25 mouse cellular contexts compared by ENCODE assay signal in the genomic region with DNA sequence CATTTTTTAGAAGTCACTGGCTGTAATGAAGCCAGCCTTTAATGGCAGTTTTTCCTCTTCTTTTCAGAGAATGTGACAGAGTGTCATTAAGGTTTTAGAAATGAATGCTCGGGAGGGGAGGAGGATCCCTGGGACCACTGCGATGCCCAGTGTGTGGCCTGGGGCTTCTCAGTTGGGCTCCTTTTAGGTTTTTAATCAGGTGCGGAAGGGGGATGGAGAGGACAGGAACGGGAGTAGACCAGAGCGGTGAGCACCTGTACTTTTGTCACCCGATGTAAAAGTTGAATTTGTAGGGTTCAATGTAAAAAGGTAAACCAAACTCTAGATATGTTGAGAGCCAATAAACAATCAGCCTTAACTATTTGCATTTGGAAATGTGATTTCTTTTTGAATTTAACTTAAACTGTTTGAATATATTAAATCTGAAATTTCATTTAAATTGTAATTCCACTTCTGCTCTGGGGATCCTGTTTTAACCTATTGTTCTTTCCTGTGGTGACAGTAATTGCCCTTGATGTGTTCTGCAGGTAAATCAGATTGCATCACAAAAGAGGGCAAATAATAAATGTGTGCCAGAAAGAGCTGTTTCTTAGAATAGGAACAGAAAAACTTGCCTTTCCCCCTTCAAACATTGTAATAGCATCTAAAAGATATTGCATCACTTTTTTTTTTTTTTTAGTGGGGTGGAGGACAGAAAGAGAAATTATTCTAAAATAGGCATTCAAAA. TPM values are rescaled to one million over a fixed set of nuclear protein-coding genes. Genes with fewer than 3 reads are reported as not detected.
A peak's percentile ranks its signal among the peaks of the same experiment; 100 is the strongest.
DNase-seq lines count a peak whose midpoint lies in the region; ATAC-seq and TF ChIP-seq lines count a peak whose summit lies in the region.
"Had no signal": no experiment of that assay in that cellular context is flagged by ENCODE, and none has a peak within 500 bp of the region (broad histone marks: within the 10 kb centered on the region; RNA-seq: fewer than 3 reads in every experiment).

No protein-coding gene starts in this region.

- TF ChIP-seq EP300 in CH12.LX (IDR thresholded peaks at IDR 0.05; ENCODE audit: low read length): no peak

- TF ChIP-seq RAD21 in CH12.LX (IDR thresholded peaks at IDR 0.05; ENCODE audit: low read depth, low read length): no peak

- H3K36me3 ChIP-seq in liver, adult 2 months (ENCODE audit: control insufficient read depth, insufficient read depth, low read length): peaks cover 2% of the 10 kb centered on the region; the same call in 1 of the 2 replicates
- no peaks in the 10 kb centered on the region for H3K36me3 ChIP-seq in liver, embryonic 11.5 days (ENCODE audit: control insufficient read depth, insufficient read depth, low read length)
- H3K36me3 ChIP-seq in midbrain, embryonic 11.5 days (ENCODE audit: control insufficient read depth, insufficient read depth, low read length): no peaks in the 10 kb centered on the region
- H3K36me3 ChIP-seq in midbrain, embryonic 13.5 days: no peaks in the 10 kb centered on the region
- peaks cover 0 to 21% of the 10 kb centered on the region in 2 experiments for H3K36me3 ChIP-seq in CH12.LX (replicated peaks in 1 of 2; ENCODE audit: control insufficient read depth in 1 of 2, insufficient read depth in 1 of 2, low read length in 1 of 2)
- H3K36me3 ChIP-seq: embryonic facial prominence, embryonic 10.5 days; embryonic facial prominence, embryonic 12.5 days; forebrain, embryonic 15.5 days had no signal

- dilution Hi-C loops in CH12.LX (cut with MboI; ENCODE audit: extremely low pct_ligation_motif_present, extremely low pct_unique_long_range_greater_than_20kb, low sequenced_read_pairs): no loop called here

- H3K27ac ChIP-seq in liver, adult 2 months (replicated peaks; ENCODE audit: insufficient read depth, low read depth, low read length): no peak overlapping the region
- H3K27ac ChIP-seq in liver, embryonic 11.5 days (ENCODE audit: low read depth, low read length): no peak overlapping the region
- no peak overlapping the region for H3K27ac ChIP-seq in midbrain, embryonic 11.5 days (ENCODE audit: low read depth, low read length)
- no peak overlapping the region for H3K27ac ChIP-seq in midbrain, embryonic 13.5 days
- no peak overlapping the region for H3K27ac ChIP-seq in CH12.LX (ENCODE audit: insufficient read depth, low read depth)
- H3K27ac ChIP-seq: embryonic facial prominence, embryonic 10.5 days; embryonic facial prominence, embryonic 12.5 days; forebrain, embryonic 13.5 days; forebrain, embryonic 15.5 days had no signal

- H3K4me1 ChIP-seq in liver, adult 2 months (ENCODE audit: control insufficient read depth, insufficient read depth, low read length): no peaks in the 10 kb centered on the region; the same call in 1 of the 2 replicates
- no peaks in the 10 kb centered on the region for H3K4me1 ChIP-seq in liver, embryonic 11.5 days (replicated peaks; ENCODE audit: control insufficient read depth, insufficient read depth, low read length)
- H3K4me1 ChIP-seq in midbrain, embryonic 11.5 days (ENCODE audit: control insufficient read depth, insufficient read depth, low read length): no peaks in the 10 kb centered on the region
- peaks cover 3% of the 10 kb centered on the region; the same call in 1 of the 2 replicates for H3K4me1 ChIP-seq in midbrain, embryonic 13.5 days (replicated peaks)
- H3K4me1 ChIP-seq in CH12.LX (ENCODE audit: control insufficient read depth in 1 of 2, insufficient read depth in 2 of 2): peaks cover 4 to 51% of the 10 kb centered on the region in 2 experiments; a peak in 3 of 4 replicates
- H3K4me1 ChIP-seq: embryonic facial prominence, embryonic 12.5 days; forebrain, embryonic 13.5 days; forebrain, embryonic 15.5 days had no signal

- ATAC-seq in liver, embryonic 11.5 days (replicated peaks; ENCODE audit: low FRiP score): no peak
- no peak for ATAC-seq in midbrain, embryonic 11.5 days (ENCODE audit: low FRiP score)
- ATAC-seq in midbrain, embryonic 13.5 days: no peak
- ATAC-seq: activated CD4-positive, CD25-positive, alpha-beta regulatory T cell, adult 4 months; CD4-positive, CD25-positive, alpha-beta regulatory T cell, adult 4 months; forebrain, embryonic 13.5 days; forebrain, embryonic 15.5 days; forebrain, postnatal 0 days had no signal

- no peak overlapping the region for H3K4me3 ChIP-seq in liver, adult 2 months (ENCODE audit: insufficient read depth, low read depth, low read length)
- H3K4me3 ChIP-seq in liver, embryonic 11.5 days (ENCODE audit: low read depth, low read length): no peak overlapping the region
- no peak overlapping the region for H3K4me3 ChIP-seq in midbrain, embryonic 11.5 days (ENCODE audit: low read depth, low read length)
- no peak overlapping the region for H3K4me3 ChIP-seq in midbrain, embryonic 13.5 days (replicated peaks)
- no peak overlapping the region for H3K4me3 ChIP-seq in CH12.LX (replicated peaks in 1 of 3; ENCODE audit: low read depth in 2 of 3, low read length in 2 of 3, poor library complexity in 1 of 3)
- H3K4me3 ChIP-seq: embryonic facial prominence, embryonic 10.5 days; embryonic facial prominence, embryonic 12.5 days; forebrain, embryonic 13.5 days; forebrain, embryonic 15.5 days had no signal

- H3K9ac ChIP-seq in liver, adult 2 months (ENCODE audit: low read depth, low read length): no peak overlapping the region
- H3K9ac ChIP-seq in liver, embryonic 11.5 days (ENCODE audit: low read depth, low read length): no peak overlapping the region
- no peak overlapping the region for H3K9ac ChIP-seq in midbrain, embryonic 11.5 days (ENCODE audit: low read length)
- H3K9ac ChIP-seq in midbrain, embryonic 13.5 days (replicated peaks): no peak overlapping the region
- no peak overlapping the region for H3K9ac ChIP-seq in CH12.LX (ENCODE audit: insufficient read depth, low read depth)
- H3K9ac ChIP-seq: embryonic facial prominence, embryonic 12.5 days; forebrain, embryonic 13.5 days; forebrain, embryonic 15.5 days; forebrain, postnatal 0 days had no signal

- H3K79me2 ChIP-seq in liver, adult 2 months (ENCODE audit: control insufficient read depth, insufficient read depth, low read length): no peaks in the 10 kb centered on the region; the same call in 1 of the 2 replicates
- peaks cover 3% of the 10 kb centered on the region; the same call in 1 of the 2 replicates for H3K79me2 ChIP-seq in CH12.LX (replicated peaks; ENCODE audit: control insufficient read depth, extremely low read depth, insufficient read depth, poor library complexity, severe bottlenecking)

- in situ Hi-C loops in CH12.LX (cut with MboI; ENCODE audit: low pct_ligation_motif_present, low pct_unique_long_range_greater_than_20kb, low sequenced_read_pairs): no loop called here

- no peaks in the 10 kb centered on the region for H3K9me3 ChIP-seq in liver, embryonic 11.5 days (ENCODE audit: control insufficient read depth, low read length)
- H3K9me3 ChIP-seq in midbrain, embryonic 11.5 days (ENCODE audit: control insufficient read depth, low read length): no peaks in the 10 kb centered on the region
- H3K9me3 ChIP-seq in midbrain, embryonic 13.5 days: no peaks in the 10 kb centered on the region
- no peaks in the 10 kb centered on the region for H3K9me3 ChIP-seq in CH12.LX (replicated peaks; ENCODE audit: low read length)
- H3K9me3 ChIP-seq: embryonic facial prominence, embryonic 10.5 days; embryonic facial prominence, embryonic 12.5 days; forebrain, embryonic 13.5 days; forebrain, embryonic 15.5 days had no signal

- no peak for TF ChIP-seq POLR2A in liver, adult 2 months (IDR thresholded peaks at IDR 0.05; ENCODE audit: extremely low read depth, insufficient read depth, low read length)
- TF ChIP-seq POLR2A in CH12.LX (IDR thresholded peaks at IDR 0.05; ENCODE audit: low read depth, low read length): no peak

- peak; percentile 49 for DNase-seq in liver, adult 2 months (ENCODE audit: extremely low read depth, low read depth, low spot score)
- DNase-seq in liver, embryonic 11.5 days (ENCODE audit: low spot score): no peak
- DNase-seq in midbrain, embryonic 11.5 days (ENCODE audit: low spot score, missing footprints): peak; percentile 62
- peak; percentile 70 for DNase-seq in A20 (ENCODE audit: low read depth, low spot score)
- DNase-seq in CH12.LX (ENCODE audit: extremely low read depth): no peak
- no peak for DNase-seq in thymus, postnatal 14 days
- no peak for DNase-seq in adipocyte (ENCODE audit: low spot score)
- DNase-seq: adrenal gland, adult 2 months; adrenal gland, postnatal 10 days; adrenal gland, postnatal 25 days; B cell, adult 2 months; cerebellum, adult 11 months; cerebellum, adult 18-20 months; cerebellum, adult 9-10 months; cerebellum, postnatal 10 days; cerebellum, postnatal 25 days; embryo, embryonic 11 days; forebrain, postnatal 0 days had no signal

- no peak for TF ChIP-seq CTCF in liver, adult 2 months (IDR thresholded peaks at IDR 0.05; ENCODE audit: low read depth, low read length)
- TF ChIP-seq CTCF in CH12.LX (conservative IDR thresholded peaks at IDR 0.05 in 1 of 2, IDR thresholded peaks at IDR 0.05 in 1 of 2; ENCODE audit: low read depth in 2 of 2, low read length in 2 of 2): no peak

- H3K4me2 ChIP-seq in liver, embryonic 11.5 days: no peak overlapping the region
- no peak overlapping the region for H3K4me2 ChIP-seq in midbrain, embryonic 11.5 days
- no peak overlapping the region for H3K4me2 ChIP-seq in midbrain, embryonic 13.5 days (replicated peaks)
- no peak overlapping the region for H3K4me2 ChIP-seq in CH12.LX (ENCODE audit: insufficient read depth, low read depth, poor library complexity, severe bottlenecking)
- H3K4me2 ChIP-seq: embryonic facial prominence, embryonic 12.5 days; forebrain, embryonic 13.5 days; forebrain, embryonic 15.5 days had no signal

- 77% methylated on average over 6 of the region's 6 CpGs for WGBS in liver, adult 2 months
- WGBS in liver, embryonic 11.5 days: 68% methylated on average over 6 of the region's 6 CpGs
- WGBS in midbrain, embryonic 11.5 days: 7% methylated on average over 6 of the region's 6 CpGs
- WGBS in midbrain, embryonic 13.5 days: 12% methylated on average over 6 of the region's 6 CpGs

- H3K27me3 ChIP-seq in liver, adult 2 months (ENCODE audit: control insufficient read depth, insufficient read depth, low read length): no peaks in the 10 kb centered on the region
- H3K27me3 ChIP-seq in liver, embryonic 11.5 days (replicated peaks; ENCODE audit: control insufficient read depth, insufficient read depth, low read length): no peaks in the 10 kb centered on the region
- no peaks in the 10 kb centered on the region for H3K27me3 ChIP-seq in midbrain, embryonic 11.5 days (ENCODE audit: control insufficient read depth, insufficient read depth, low read length)
- peaks cover 20% of the 10 kb centered on the region for H3K27me3 ChIP-seq in midbrain, embryonic 13.5 days
- no peaks in the 10 kb centered on the region for H3K27me3 ChIP-seq in CH12.LX (replicated peaks)
- H3K27me3 ChIP-seq: embryonic facial prominence, embryonic 12.5 days; forebrain, embryonic 13.5 days; forebrain, embryonic 15.5 days had no signal

RNA-seq across cellular contexts. Expression of a gene that starts 28.1 kb away (rescaled TPM):
- total RNA-seq in liver, adult 2 months (2014; rRNA removed): 17.8 and 21.8 TPM in 2 replicates
- 4.8 and 5.0 TPM in 2 replicates for polyA plus RNA-seq in liver, adult 2 months (2012; rRNA removed)
- polyA plus RNA-seq in liver, embryonic 11.5 days (2014; fragmentation: Nextera tagmentation; extraction: Ambion mirVana): 27.3 and 28.5 TPM in 2 replicates
- 19.5 TPM in 2 replicates for polyA plus RNA-seq in midbrain, embryonic 11.5 days (2014; fragmentation: Nextera tagmentation; extraction: Ambion mirVana)
- polyA plus RNA-seq in midbrain, embryonic 13.5 days (2015; fragmentation: Nextera tagmentation; extraction: Ambion mirVana): 33.4 and 39.1 TPM in 2 replicates
- 24.2 and 25.2 TPM in 2 replicates for total RNA-seq in CH12.LX (2012; rRNA removed)
- 21.0 and 30.2 TPM in 2 replicates for total RNA-seq in CH12.LX (2014; rRNA removed)
- 27.6 and 29.8 TPM in 2 replicates for polyA plus RNA-seq in CH12.LX (2012; ENCODE audit: insufficient read length, low read depth)

Comparison
In these comparisons a context has a peak if more than half of its experiments do, and no peak if none do; other contexts are left out.
1. DNase-seq: peak in liver, adult 2 months (single experiment), midbrain, embryonic 11.5 days (single experiment) and A20 (single experiment); none in liver, embryonic 11.5 days (single experiment), CH12.LX (single experiment), thymus, postnatal 14 days (single experiment) and adipocyte (single experiment).